Mouse (Mus musculus): ENCODE results near the gene Osbp2.

DNA sequence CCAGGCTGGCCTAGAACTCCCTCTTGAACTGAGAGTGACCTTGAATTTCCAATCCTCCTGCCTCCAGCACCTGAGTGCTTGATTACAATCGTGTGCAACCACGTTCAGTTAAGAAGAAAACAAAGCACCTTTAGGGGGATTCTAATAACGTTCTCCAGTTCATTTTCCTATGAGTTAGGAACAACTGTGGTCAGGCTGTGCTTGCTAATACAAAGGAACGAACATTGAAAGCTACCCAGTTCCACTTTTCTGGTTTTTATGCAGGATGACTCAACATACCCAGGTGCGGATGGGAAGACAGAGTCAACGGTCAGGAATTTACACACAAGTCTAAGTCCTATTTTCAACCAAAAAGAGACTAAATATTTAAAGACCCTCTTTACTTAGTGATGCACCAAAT lies 30.3 kb upstream of the Osbp2 start:
- TF ChIP-seq POLR2A (IDR thresholded peaks at IDR 0.05; ENCODE audit: low read depth, low read length) (no peak), CTCF (conservative IDR thresholded peaks at IDR 0.05; ENCODE audit: insufficient read depth, insufficient read length, low read depth, low read length) (no peak)
